Mouse (Mus musculus): ENCODE measurements around the gene Neo1. TPM values are rescaled to one million over a fixed set of nuclear protein-coding genes. Genes with fewer than 3 reads are reported as not detected.
A peak's percentile ranks its signal among the peaks of the same experiment; 100 is the strongest.
"Not testable (repeated sequence)": the region's sequence is repeated elsewhere in the genome, so short reads cannot be mapped to it uniquely, and the experiment has no call there.

Gene Neo1
- polyA plus RNA-seq, 1 experiment from 2014 or later = 11.5 TPM

GRCm38 (mm10) chr9:59024245-59024844 lies 11.9 kb downstream of the Neo1 start:
- DNase-seq (ENCODE audit: low spot score) = no peak
- WGBS = 43% methylated on average over 4 of the region's 4 CpGs

GRCm38 (mm10) chr9:59016060-59016719 lies 20.1 kb downstream of the Neo1 start:
- TF ChIP-seq EP300 (optimal IDR thresholded peaks at IDR 0.05) (no peak), CTCF (IDR thresholded peaks at IDR 0.05; ENCODE audit: low read depth) (no peak)
- ATAC-seq (ENCODE audit: low FRiP score, low TSS enrichment) (no peak), DNase-seq (ENCODE audit: low spot score) (no peak)
- WGBS = 52% methylated on average over 3 of the region's 3 CpGs
- Histone ChIP-seq H3K4me3 (ENCODE audit: low read depth, low read length) (no peak overlapping the region), H3K36me3 (ENCODE audit: control insufficient read depth, insufficient read depth, low read length) (no peaks in the 10 kb centered on the region), H3K27me3 (ENCODE audit: control insufficient read depth, insufficient read depth, low read length) (no peaks in the 10 kb centered on the region), H3K27ac (replicated peaks) (no peak overlapping the region), H3K9me3 (ENCODE audit: control insufficient read depth, low read length) (no peaks in the 10 kb centered on the region), H3K4me1 (replicated peaks; ENCODE audit: control insufficient read depth, insufficient read depth) (no peaks in the 10 kb centered on the region), H3K4me2 (replicated peaks; ENCODE audit: low read depth) (no peak overlapping the region), H3K9ac (ENCODE audit: low read length) (no peak overlapping the region)

More at GRCm38 (mm10) chr9:59024245-59024844, 11.9 kb downstream of the Neo1 start:
- no peak for ATAC-seq (ENCODE audit: low FRiP score, low TSS enrichment)
- no peaks in the 10 kb centered on the region for H3K27me3 ChIP-seq (ENCODE audit: control insufficient read depth, insufficient read depth, low read length)
- no peak overlapping the region for H3K9ac ChIP-seq (ENCODE audit: low read length)
- no peaks in the 10 kb centered on the region for H3K4me1 ChIP-seq (replicated peaks; ENCODE audit: control insufficient read depth, insufficient read depth)
- H3K9me3 ChIP-seq (ENCODE audit: control insufficient read depth, low read length) = no peaks in the 10 kb centered on the region
- no peak for TF ChIP-seq CTCF (IDR thresholded peaks at IDR 0.05; ENCODE audit: low read depth)
- TF ChIP-seq EP300 (optimal IDR thresholded peaks at IDR 0.05) = no peak
- H3K4me2 ChIP-seq (replicated peaks; ENCODE audit: low read depth) = no peak overlapping the region
- no peaks in the 10 kb centered on the region for H3K36me3 ChIP-seq (ENCODE audit: control insufficient read depth, insufficient read depth, low read length)
- no peak overlapping the region for H3K4me3 ChIP-seq (ENCODE audit: low read depth, low read length)
- no peak overlapping the region for H3K27ac ChIP-seq (replicated peaks)

GRCm38 (mm10) chr9:59013365-59013764 lies 22.9 kb downstream of the Neo1 start:
- ATAC-seq (ENCODE audit: low FRiP score, low TSS enrichment) = no peak
- H3K4me2 ChIP-seq (replicated peaks; ENCODE audit: low read depth) = no peak overlapping the region
- H3K4me1 ChIP-seq (replicated peaks; ENCODE audit: control insufficient read depth, insufficient read depth) = no peaks in the 10 kb centered on the region
- H3K9me3 ChIP-seq (ENCODE audit: control insufficient read depth, low read length) = no peaks in the 10 kb centered on the region
- no peak for DNase-seq (ENCODE audit: low spot score)
- WGBS = 5% methylated on average over 2 of the region's 2 CpGs
- H3K27ac ChIP-seq (replicated peaks) = no peak overlapping the region
- no peak overlapping the region for H3K9ac ChIP-seq (ENCODE audit: low read length)
- H3K36me3 ChIP-seq (ENCODE audit: control insufficient read depth, insufficient read depth, low read length) = no peaks in the 10 kb centered on the region
- TF ChIP-seq EP300 (optimal IDR thresholded peaks at IDR 0.05) (no peak), CTCF (IDR thresholded peaks at IDR 0.05; ENCODE audit: low read depth) (peak; percentile 87)
- no peaks in the 10 kb centered on the region for H3K27me3 ChIP-seq (ENCODE audit: control insufficient read depth, insufficient read depth, low read length)
- no peak overlapping the region for H3K4me3 ChIP-seq (ENCODE audit: low read depth, low read length)

GRCm38 (mm10) chr9:58989255-58989928 lies 46.8 kb downstream of the Neo1 start:
- Histone ChIP-seq H3K4me2 (replicated peaks; ENCODE audit: low read depth) (no peak overlapping the region), H3K27me3 (ENCODE audit: control insufficient read depth, insufficient read depth, low read length) (no peaks in the 10 kb centered on the region), H3K9ac (ENCODE audit: low read length) (no peak overlapping the region), H3K4me1 (replicated peaks; ENCODE audit: control insufficient read depth, insufficient read depth) (no peaks in the 10 kb centered on the region), H3K4me3 (ENCODE audit: low read depth, low read length) (no peak overlapping the region), H3K9me3 (ENCODE audit: control insufficient read depth, low read length) (no peaks in the 10 kb centered on the region), H3K36me3 (ENCODE audit: control insufficient read depth, insufficient read depth, low read length) (no peaks in the 10 kb centered on the region), H3K27ac (replicated peaks) (no peak overlapping the region)
- ATAC-seq (ENCODE audit: low FRiP score, low TSS enrichment) = no peak
- WGBS = 62% methylated on average over 5 of the region's 5 CpGs
- no peak for TF ChIP-seq EP300 (optimal IDR thresholded peaks at IDR 0.05)
- no peak for TF ChIP-seq CTCF (IDR thresholded peaks at IDR 0.05; ENCODE audit: low read depth)
- DNase-seq (ENCODE audit: low spot score) = no peak

- H3K27me3 ChIP-seq (ENCODE audit: control insufficient read depth, insufficient read depth, low read length) = no peaks in the 10 kb centered on the region
Measured at GRCm38 (mm10) chr9:58979034-58979433, 57.2 kb downstream of the Neo1 start.

GRCm38 (mm10) chr9:58971154-58971553 lies 65.1 kb downstream of the Neo1 start:
- peak; percentile 36 for TF ChIP-seq CTCF (IDR thresholded peaks at IDR 0.05; ENCODE audit: low read depth)
- H3K36me3 ChIP-seq (ENCODE audit: control insufficient read depth, insufficient read depth, low read length); H3K4me2 ChIP-seq (replicated peaks; ENCODE audit: low read depth); H3K27me3 ChIP-seq (ENCODE audit: control insufficient read depth, insufficient read depth, low read length); H3K4me3 ChIP-seq (ENCODE audit: low read depth, low read length); H3K4me1 ChIP-seq (replicated peaks; ENCODE audit: control insufficient read depth, insufficient read depth); H3K27ac ChIP-seq (replicated peaks); ATAC-seq (ENCODE audit: low FRiP score, low TSS enrichment); DNase-seq (ENCODE audit: low spot score); H3K9ac ChIP-seq (ENCODE audit: low read length); H3K9me3 ChIP-seq (ENCODE audit: control insufficient read depth, low read length): not testable (repeated sequence)
- 82% methylated on average over 2 of the region's 2 CpGs for WGBS

More at GRCm38 (mm10) chr9:58979034-58979433, 57.2 kb downstream of the Neo1 start:
- ATAC-seq (ENCODE audit: low FRiP score, low TSS enrichment) = peak; percentile 79
- H3K4me3 ChIP-seq (ENCODE audit: low read depth, low read length) = no peak overlapping the region
- TF ChIP-seq EP300 (optimal IDR thresholded peaks at IDR 0.05) = no peak
- TF ChIP-seq CTCF (IDR thresholded peaks at IDR 0.05; ENCODE audit: low read depth) = no peak
- no peak overlapping the region for H3K4me2 ChIP-seq (replicated peaks; ENCODE audit: low read depth)
- no peaks in the 10 kb centered on the region; the same call in 1 of the 2 replicates for H3K36me3 ChIP-seq (ENCODE audit: control insufficient read depth, insufficient read depth, low read length)
- no peak overlapping the region for H3K9ac ChIP-seq (ENCODE audit: low read length)
- H3K9me3 ChIP-seq (ENCODE audit: control insufficient read depth, low read length) = no peaks in the 10 kb centered on the region
- no peak overlapping the region for H3K27ac ChIP-seq (replicated peaks)
- DNase-seq (ENCODE audit: low spot score) = peak; percentile 53
- no peaks in the 10 kb centered on the region for H3K4me1 ChIP-seq (replicated peaks; ENCODE audit: control insufficient read depth, insufficient read depth)
- 78% methylated on average over 15 of the region's 15 CpGs for WGBS

Measured in stomach, postnatal 0 days (tissue).